Mouse (Mus musculus): ENCODE data around the gene Fam71f2. TPM values are rescaled to one million over a fixed set of nuclear protein-coding genes. Genes with fewer than 3 reads are reported as not detected.

The Fam71f2 gene
- polyA plus RNA-seq, 1 experiment from 2014 or later, result 0.39 TPM

DNA sequence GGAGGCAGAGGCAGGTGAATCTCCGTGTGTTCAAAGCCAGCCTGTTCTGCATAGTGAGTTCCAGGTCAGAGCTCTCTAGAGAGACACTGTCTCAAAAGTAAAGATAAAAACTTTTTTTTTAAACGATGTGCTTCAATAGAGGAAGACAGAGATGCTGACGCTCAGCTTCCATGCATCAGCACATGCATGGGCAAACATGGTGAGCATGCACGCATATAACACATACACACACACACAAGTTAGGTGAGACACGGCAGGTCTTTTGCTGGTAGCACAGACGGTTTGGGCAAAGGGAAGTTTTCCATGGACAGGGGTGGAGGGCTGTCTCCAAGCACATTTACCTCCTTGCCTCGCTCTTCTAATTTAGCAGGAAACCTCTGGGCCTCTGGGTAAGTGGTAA, 42.8 kb downstream of the Fam71f2 start:
- H3K27ac ChIP-seq, result no peak overlapping the region
- H3K4me3 ChIP-seq, result no peak overlapping the region
- 92% methylated on average over 7 of the region's 7 CpGs for WGBS
- DNase-seq (ENCODE audit: low spot score), result no peak
- H3K27me3 ChIP-seq (ENCODE audit: insufficient read depth, poor library complexity, severe bottlenecking), result no peaks in the 10 kb centered on the region
- no peaks in the 10 kb centered on the region for H3K36me3 ChIP-seq
- H3K9me3 ChIP-seq, result no peaks in the 10 kb centered on the region
- peaks cover 5% of the 10 kb centered on the region; the same call in 1 of the 2 replicates for H3K4me1 ChIP-seq (replicated peaks)

DNA sequence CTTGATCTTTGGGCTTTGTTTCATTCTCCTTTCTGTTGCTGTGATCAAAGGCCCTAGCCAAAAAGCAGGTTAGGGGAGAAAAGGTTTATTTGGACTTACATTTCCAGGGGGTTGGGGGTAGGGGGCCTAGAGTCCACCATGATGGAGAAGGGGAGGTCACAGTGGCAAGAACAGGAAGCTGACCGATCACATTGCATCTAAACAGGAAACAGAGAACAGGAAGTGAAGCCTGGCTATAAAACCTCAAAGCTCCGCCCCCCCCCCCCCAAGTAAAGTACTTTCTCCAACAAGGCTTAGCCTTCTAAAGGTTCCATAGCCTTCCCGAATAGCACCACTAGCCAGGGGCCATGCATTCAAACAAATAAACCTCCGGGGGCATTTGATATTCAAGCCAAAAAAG, 43.3 kb downstream of the Fam71f2 start:
- DNase-seq (ENCODE audit: low spot score), result no peak
- Histone ChIP-seq H3K27ac (no peak overlapping the region), H3K4me1 (replicated peaks) (peaks cover 5% of the 10 kb centered on the region; the same call in 1 of the 2 replicates), H3K36me3 (no peaks in the 10 kb centered on the region), H3K27me3 (ENCODE audit: insufficient read depth, poor library complexity, severe bottlenecking) (no peaks in the 10 kb centered on the region), H3K4me3 (no peak overlapping the region), H3K9me3 (no peaks in the 10 kb centered on the region)
- 83% methylated on average over 4 of the region's 4 CpGs for WGBS

DNA sequence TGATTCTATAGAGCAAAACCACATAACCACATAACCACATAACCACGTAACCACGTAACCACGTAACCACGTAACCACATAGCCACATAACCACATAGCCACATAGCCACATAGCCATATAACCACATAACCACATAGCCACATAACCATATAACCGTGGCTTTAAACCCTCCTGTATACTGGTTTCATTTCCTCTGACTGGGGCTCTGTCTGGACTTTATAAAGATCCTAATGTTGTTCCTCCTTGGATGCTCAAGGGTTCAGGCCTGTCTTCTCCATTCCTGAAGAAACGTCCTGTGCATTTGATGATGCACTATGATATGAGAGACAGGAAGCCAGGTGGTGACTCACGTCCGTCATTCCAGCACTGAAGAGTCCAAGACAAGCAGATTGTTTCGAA, 47.6 kb downstream of the Fam71f2 start:
- WGBS, result 86% methylated on average over 9 of the region's 9 CpGs

DNA sequence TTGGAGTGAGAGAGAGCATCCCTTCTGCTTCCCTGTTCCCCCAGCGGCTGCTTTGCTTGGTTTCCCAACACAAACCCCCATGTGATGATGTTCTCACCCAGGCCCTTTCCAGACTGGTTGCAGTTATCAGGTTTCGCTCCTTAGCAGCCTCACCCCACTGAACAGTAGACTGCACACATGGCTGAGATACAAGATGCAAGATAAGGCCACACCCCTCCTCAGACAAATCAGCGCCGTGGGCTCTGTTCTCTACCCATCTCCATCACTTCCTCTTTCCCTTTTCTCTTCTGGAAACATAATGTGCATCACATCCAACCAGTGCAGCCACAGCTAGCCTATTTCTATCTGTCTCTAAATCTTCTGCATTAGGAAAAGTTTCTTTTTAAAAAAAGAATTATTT, 50.1 kb downstream of the Fam71f2 start:
- H3K9me3 ChIP-seq, result no peaks in the 10 kb centered on the region
- H3K36me3 ChIP-seq, result no peaks in the 10 kb centered on the region
- no peak overlapping the region for H3K4me3 ChIP-seq
- H3K27ac ChIP-seq, result no peak overlapping the region
- WGBS, result 79% methylated on average over 4 of the region's 4 CpGs
- H3K4me1 ChIP-seq (replicated peaks), result no peaks in the 10 kb centered on the region
- DNase-seq (ENCODE audit: low spot score), result no peak
- H3K27me3 ChIP-seq (ENCODE audit: insufficient read depth, poor library complexity, severe bottlenecking), result no peaks in the 10 kb centered on the region

More for the DNA sequence above, 47.6 kb downstream of the Fam71f2 start:
- no peaks in the 10 kb centered on the region for H3K27me3 ChIP-seq (ENCODE audit: insufficient read depth, poor library complexity, severe bottlenecking)
- no peak overlapping the region for H3K4me3 ChIP-seq
- no peak overlapping the region for H3K27ac ChIP-seq
- no peaks in the 10 kb centered on the region for H3K36me3 ChIP-seq
- H3K9me3 ChIP-seq, result no peaks in the 10 kb centered on the region
- DNase-seq (ENCODE audit: low spot score), result no peak
- no peaks in the 10 kb centered on the region for H3K4me1 ChIP-seq (replicated peaks)

Other genes with a start within 250 kb of the Fam71f2 start
- gene Lep, start 219.4 kb upstream of the Fam71f2 start, polyA plus RNA-seq (2016; fragmentation: Nextera tagmentation; extraction: Ambion mirVana), result not detected in 2 replicates
- 39.3 and 48.9 TPM in 2 replicates for gene Rbm28, start 114.6 kb upstream of the Fam71f2 start, polyA plus RNA-seq (2016; fragmentation: Nextera tagmentation; extraction: Ambion mirVana)
- gene Prrt4, start 100.0 kb upstream of the Fam71f2 start, polyA plus RNA-seq (2016; fragmentation: Nextera tagmentation; extraction: Ambion mirVana), result 1.1 and 1.6 TPM in 2 replicates
- gene Impdh1, start 63.2 kb upstream of the Fam71f2 start, polyA plus RNA-seq (2016; fragmentation: Nextera tagmentation; extraction: Ambion mirVana), result 40.5 and 48.4 TPM in 2 replicates
- 35.9 and 38.0 TPM in 2 replicates for gene Hilpda, start 7.1 kb upstream of the Fam71f2 start, polyA plus RNA-seq (2016; fragmentation: Nextera tagmentation; extraction: Ambion mirVana)
- gene Fam71f1, start 39.5 kb downstream of the Fam71f2 start, polyA plus RNA-seq (2016; fragmentation: Nextera tagmentation; extraction: Ambion mirVana), result 0.22 TPM in 1 of 2 replicates, not detected in the other
- 205 and 242 TPM in 2 replicates for gene Calu, start 68.5 kb downstream of the Fam71f2 start, polyA plus RNA-seq (2016; fragmentation: Nextera tagmentation; extraction: Ambion mirVana)
- 0.17 and 0.21 TPM in 2 replicates for gene Opn1sw, start 108.9 kb downstream of the Fam71f2 start, polyA plus RNA-seq (2016; fragmentation: Nextera tagmentation; extraction: Ambion mirVana)
- 21.5 and 22.4 TPM in 2 replicates for gene Ccdc136, start 116.7 kb downstream of the Fam71f2 start, polyA plus RNA-seq (2016; fragmentation: Nextera tagmentation; extraction: Ambion mirVana)
- 3.6 and 4.1 TPM in 2 replicates for gene Flnc, start 153.7 kb downstream of the Fam71f2 start, polyA plus RNA-seq (2016; fragmentation: Nextera tagmentation; extraction: Ambion mirVana)
- 226 and 252 TPM in 2 replicates for gene Atp6v1f, start 188.1 kb downstream of the Fam71f2 start, polyA plus RNA-seq (2016; fragmentation: Nextera tagmentation; extraction: Ambion mirVana)
- gene Atp6v1fnb, start 191.8 kb downstream of the Fam71f2 start, polyA plus RNA-seq (2016; fragmentation: Nextera tagmentation; extraction: Ambion mirVana), result not detected in 2 replicates
- 13.5 TPM in 2 replicates for gene Kcp, start 228.4 kb downstream of the Fam71f2 start, polyA plus RNA-seq (2016; fragmentation: Nextera tagmentation; extraction: Ambion mirVana)
- gene Irf5, start 247.0 kb downstream of the Fam71f2 start, polyA plus RNA-seq (2016; fragmentation: Nextera tagmentation; extraction: Ambion mirVana), result 2.8 and 3.1 TPM in 2 replicates